Mouse (Mus musculus) neutrophil, adult 59 days (primary cell): ENCODE measurements around the gene Gm20604. TPM values are rescaled to one million over a fixed set of nuclear protein-coding genes. Genes with fewer than 3 reads are reported as not detected.

Experiments used
- total RNA-seq, 2 experiments: library from RNA; stranded (reverse); gene quantifications; 1 replicate in 1 of 2; 2 replicates in 1 of 2; pipeline ENCODE4 v1.2.4; 2023

The Gm20604 gene
- total RNA-seq: 1 to 10 TPM; 6.1 to 6.8 TPM

DNA sequence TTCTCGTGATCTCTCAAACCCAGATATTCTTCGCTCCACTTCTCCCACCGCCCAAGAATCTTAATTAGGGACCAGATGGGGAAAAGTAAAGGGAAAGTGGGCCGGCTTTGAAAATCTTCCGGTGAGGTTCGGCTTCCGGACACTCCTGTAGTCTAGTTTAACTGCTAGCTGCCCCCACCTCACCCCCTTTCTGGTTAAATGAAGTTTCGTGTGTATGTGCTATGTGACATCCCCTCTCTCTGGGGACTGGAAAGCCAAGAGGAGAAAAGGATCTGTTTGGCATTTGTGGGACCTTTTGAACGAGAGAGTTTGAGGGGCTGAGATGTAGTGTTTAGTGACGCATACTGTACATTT, at the start of gene Gm20604:
Gene Gm20604 (minus strand): TSS at position 270 of the 354 bp plus-strand sequence.

DNA sequence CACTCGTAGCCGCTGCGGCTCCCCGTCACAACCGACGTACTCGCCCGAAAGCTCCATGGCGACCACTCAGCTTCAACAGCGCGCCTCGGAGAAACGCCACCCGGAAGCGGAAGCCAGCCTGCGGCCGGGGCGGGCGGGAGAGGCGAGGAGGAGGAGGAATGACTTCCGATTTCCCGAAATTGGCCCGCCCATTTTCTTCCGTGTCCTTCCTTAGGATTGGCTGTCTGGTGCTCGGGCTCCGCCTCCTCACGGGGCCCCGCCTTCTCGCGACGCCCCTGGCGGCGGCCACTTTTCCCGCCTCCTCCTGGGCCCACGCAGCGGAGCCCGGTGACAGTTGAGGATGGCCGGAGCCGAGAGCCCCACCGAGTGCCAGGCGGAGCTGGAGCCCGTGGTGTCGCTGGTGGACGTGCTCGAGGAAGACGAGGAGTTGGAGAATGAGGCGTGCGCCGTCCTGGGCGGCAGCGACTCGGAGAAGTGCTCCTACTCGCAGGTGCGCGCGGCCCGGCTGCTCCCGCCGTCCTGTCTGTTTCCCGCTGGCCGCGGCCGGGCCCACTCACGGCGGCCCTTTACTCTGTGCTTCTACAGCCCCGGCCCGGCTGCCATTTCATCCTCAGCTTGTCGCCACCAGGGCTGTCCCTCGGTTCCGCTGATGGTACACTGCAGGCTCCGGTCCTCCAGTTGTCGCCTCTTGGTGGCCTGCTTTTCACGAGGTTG, 626 bp downstream of the Gm20604 start, which contains the start of the genes Gm28051, Gon7 and Ubr7:
Gene Gm28051 (minus strand): TSS at position 77 of the 714 bp plus-strand sequence.
Gene Gon7 (minus strand): TSS at position 115 of the 714 bp plus-strand sequence.
Gene Ubr7 (plus strand): TSS at position 279 of the 714 bp plus-strand sequence.

GRCm38 (mm10) chr12:102743589-102744574, 14.6 kb downstream of the Gm20604 start, which contains the start of the genes Moap1 and Tmem251:
Gene Moap1 (minus strand): TSS chr12:102743661.
Gene Tmem251 (plus strand): TSS chr12:102743762.

DNA sequence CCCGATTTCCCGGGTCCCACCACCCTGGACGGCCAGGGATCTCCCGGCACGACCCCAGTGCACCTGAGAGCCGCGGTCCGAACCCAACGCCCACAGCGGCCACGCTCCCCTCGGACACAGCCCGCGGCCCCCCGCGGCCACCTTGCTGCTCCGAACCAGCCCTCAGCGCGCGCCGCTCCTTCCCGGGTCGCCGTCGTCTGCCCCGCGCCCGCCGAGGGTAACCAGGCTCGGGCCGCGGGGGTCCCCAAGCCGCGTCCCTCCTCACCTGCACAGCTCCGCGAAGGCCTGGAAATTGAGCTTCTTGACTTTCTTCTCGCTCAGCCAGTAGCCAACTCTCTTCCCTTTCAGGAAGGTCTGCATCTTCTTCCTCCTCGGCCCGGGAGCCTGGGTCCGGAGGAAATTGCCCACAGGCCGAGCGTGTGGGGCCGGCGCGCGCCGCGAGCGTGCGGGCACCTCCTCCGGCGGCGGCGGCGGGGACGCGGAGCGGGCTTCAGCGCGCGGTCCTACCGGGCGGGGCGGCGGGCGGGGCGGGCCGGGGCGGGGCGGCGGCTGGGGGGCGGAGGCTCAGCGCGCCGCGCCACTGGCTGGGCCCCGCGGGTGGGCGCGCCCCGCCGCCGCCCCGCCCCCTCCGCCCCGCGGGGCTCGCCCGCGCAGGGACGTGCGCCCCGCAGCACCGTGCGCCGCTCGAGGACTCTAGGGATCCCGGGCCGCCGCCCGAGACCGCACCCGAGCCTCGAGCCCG, 53.8 kb downstream of the Gm20604 start, which contains the start of gene Itpk1:
Gene Itpk1 (minus strand): TSS at position 474 of the 742 bp plus-strand sequence.

Other genes starting within 250 kb of the Gm20604 start
- not detected for gene Chga, start 203.7 kb downstream of the Gm20604 start, total RNA-seq
- 10 to 100 TPM; 36.2 to 39.1 TPM for gene Itpk1, start 53.7 kb downstream of the Gm20604 start, total RNA-seq
- 1 to 10 TPM; 4.4 to 6.1 TPM for gene Moap1, start 15.0 kb downstream of the Gm20604 start, total RNA-seq
- 10 to 100 TPM; 13.9 to 15.3 TPM for gene Tmem251, start 14.9 kb downstream of the Gm20604 start, total RNA-seq
- gene Gm28051, start 907 bp downstream of the Gm20604 start, total RNA-seq: not detected
- gene Gon7, start 869 bp downstream of the Gm20604 start, total RNA-seq: 10 to 100 TPM; 16.7 to 16.9 TPM
- 10 to 100 TPM; 13.9 to 15.4 TPM for gene Ubr7, start 705 bp downstream of the Gm20604 start, total RNA-seq
- 10 to 100 TPM; 35.7 to 38.0 TPM for gene Btbd7, start 119.8 kb upstream of the Gm20604 start, total RNA-seq
- gene Cox8c, start 140.6 kb upstream of the Gm20604 start, total RNA-seq: not detected
- not detected for gene Unc79, start 190.2 kb upstream of the Gm20604 start, total RNA-seq